Mouse (Mus musculus) liver, embryonic 14.5 days (tissue): ENCODE measurements around the gene Pdk2. TPM values are rescaled to one million over a fixed set of nuclear protein-coding genes. Genes with fewer than 3 reads are reported as not detected.

Experiments used
- ATAC-seq: fragments of 200-750 bp; cut with Nextera tagmentation; 2 replicates; pipeline ENCODE4 v1.8.0; 2017; ENCODE audit warnings: moderate number of reproducible peaks, mild to moderate bottlenecking, moderate library complexity; ENCODE audit not compliant: insufficient read depth
- DNase-seq, 3 experiments: peaks; one replicate each; pipeline ENCODE4 v3.0.0-alpha.2; 2012 to 2013; ENCODE audit warnings: low read depth in 3 of 3, low spot score in 3 of 3
- H3K27ac ChIP-seq: fragments of 300-500 bp; sonication (generic); 2 replicates; pipeline ENCODE4 v1.5.1; 2014; ENCODE audit warnings: moderate library complexity, mild to moderate bottlenecking, control low read depth, inconsistent platforms
- H3K27me3 ChIP-seq: fragments of 300-500 bp; sonication (generic); 2 replicates; pipeline ENCODE4 v1.6.1; 2014; ENCODE audit warnings: mild to moderate bottlenecking, low read length, moderate library complexity; ENCODE audit not compliant: control insufficient read depth, insufficient read depth
- H3K36me3 ChIP-seq: fragments of 300-500 bp; sonication (generic); replicated peaks from 2 replicates; pipeline ENCODE4 v1.6.1; 2014; ENCODE audit warnings: low read depth; ENCODE audit not compliant: control insufficient read depth, insufficient read depth
- H3K4me1 ChIP-seq, 2 experiments: fragments of 200-500 bp in 1 of 2; fragments of 300-500 bp in 1 of 2; sonication (generic) in 1 of 2; replicated peaks; 2 replicates each; pipeline ENCODE4 v1.6.1; 2012 to 2014; ENCODE audit warnings: antibody characterized with exemption in 1 of 2, inconsistent platforms in 1 of 2, low read length in 1 of 2; ENCODE audit not compliant: control insufficient read depth in 2 of 2, insufficient read depth in 2 of 2
- H3K4me2 ChIP-seq: fragments of 300-500 bp; sonication (generic); 2 replicates; pipeline ENCODE4 v1.6.1; 2014; ENCODE audit warnings: low read depth, mild to moderate bottlenecking, control low read depth, moderate library complexity
- H3K4me3 ChIP-seq, 2 experiments: fragments of 200-500 bp in 1 of 2; fragments of 300-500 bp in 1 of 2; sonication (generic) in 1 of 2; 2 replicates each; pipeline ENCODE4 v1.5.1; 2012 to 2014; ENCODE audit warnings: low read depth in 2 of 2, low read length in 2 of 2, mild to moderate bottlenecking in 2 of 2, control low read depth in 1 of 2, inconsistent platforms in 1 of 2, moderate library complexity in 1 of 2; ENCODE audit not compliant: insufficient read depth in 1 of 2
- H3K9ac ChIP-seq: fragments of 300-500 bp; sonication (generic); replicated peaks from 2 replicates; pipeline ENCODE4 v1.6.1; 2014; ENCODE audit warnings: mild to moderate bottlenecking, control low read depth, moderate library complexity
- H3K9me3 ChIP-seq: fragments of 300-500 bp; sonication (generic); 2 replicates; pipeline ENCODE4 v1.6.1; 2016; ENCODE audit warnings: low read length, mixed read lengths; ENCODE audit not compliant: control insufficient read depth
- CTCF ChIP-seq: IDR thresholded peaks from 2 replicates; pipeline ENCODE4 v1.5.1; 2016; ENCODE audit warnings: antibody characterized with exemption, low read depth, control low read depth
- EP300 ChIP-seq: IDR thresholded peaks from 2 replicates; pipeline ENCODE4 v1.6.1; 2016; ENCODE audit warnings: antibody characterized with exemption, low read depth
- WGBS: fragments of 180-500 bp; shearing (Covaris S2); extraction: QIAGEN DNeasy Blood & Tissue Kit; methylation state at CpG from one replicate; pipeline ENCODE4 v1.1.7; 2014; ENCODE audit not compliant: insufficient replicate concordance; 5-methylcytosine and 5-hydroxymethylcytosine counted together
- polyA plus RNA-seq, 2 experiments: library from polyadenylated mRNA; depleted of rRNA in 1 of 2; stranded (reverse) in 1 of 2; unstranded in 1 of 2; fragments of >200 nt; fragmentation: Nextera tagmentation in 1 of 2; extraction: Ambion mirVana in 1 of 2; gene quantifications; 2 replicates each; pipeline versions ENCODE4 v1.2.1 to v1.2.3; 2012 to 2014

The Pdk2 gene
- polyA plus RNA-seq, 2 experiments = 3.5 to 7.0 TPM

DNA sequence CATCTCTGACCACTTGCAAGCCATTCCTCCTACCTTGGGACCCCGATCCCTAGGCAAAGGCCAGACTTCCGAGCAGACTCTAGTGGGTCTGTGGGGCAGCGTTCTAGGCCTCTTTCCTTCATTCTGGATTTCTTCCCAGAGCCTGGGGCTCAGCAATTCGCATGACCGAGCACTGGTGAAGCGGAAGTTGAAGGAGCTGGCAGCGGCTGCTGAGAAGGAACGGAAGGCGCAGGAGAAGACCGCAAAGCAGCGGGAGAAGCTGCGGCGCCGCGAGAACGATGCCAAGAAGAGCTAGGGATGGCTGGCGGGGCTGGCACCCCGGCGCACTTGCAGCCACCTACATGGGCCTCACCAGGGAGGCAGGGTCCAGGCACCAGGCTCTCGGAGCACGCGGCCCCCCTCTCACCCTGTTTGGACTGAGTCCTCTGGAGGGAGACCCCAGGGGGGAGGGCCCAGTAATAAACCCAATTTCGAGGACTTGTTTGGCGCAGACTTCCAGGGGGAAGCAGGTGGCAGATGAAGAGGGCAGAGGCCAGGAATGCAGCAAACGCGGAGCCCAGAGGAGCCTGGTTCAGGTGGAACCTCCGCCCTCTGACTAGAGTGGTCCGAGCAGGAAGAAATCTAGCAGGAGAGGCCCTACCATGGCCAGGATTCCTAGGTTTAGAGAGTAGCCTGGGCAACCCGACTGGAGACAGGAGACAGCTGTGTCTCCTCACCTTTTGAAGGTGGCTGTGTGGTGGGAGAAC is 16.5 kb downstream of the Pdk2 start:
- H3K4me1 ChIP-seq = no peaks in the 10 kb centered on the region; a peak in 1 of 4 replicates

GRCm38 (mm10) chr11:95023481-95023880 is 17.7 kb downstream of the Pdk2 start:
- TF ChIP-seq CTCF (no peak), EP300 (no peak)
- H3K4me2 ChIP-seq = no peak overlapping the region
- 87% methylated on average over 9 of the region's 9 CpGs for WGBS
- no peak overlapping the region for H3K9ac ChIP-seq
- no peaks in the 10 kb centered on the region for H3K27me3 ChIP-seq
- H3K4me3 ChIP-seq = no peak overlapping the region
- ATAC-seq (no peak), DNase-seq (no peak)
- no peak overlapping the region for H3K27ac ChIP-seq
- peaks cover 65% of the 10 kb centered on the region for H3K36me3 ChIP-seq
- H3K9me3 ChIP-seq = no peaks in the 10 kb centered on the region
- no peaks in the 10 kb centered on the region; a peak in 1 of 4 replicates for H3K4me1 ChIP-seq

More for the DNA sequence above, 16.5 kb downstream of the Pdk2 start:
- Histone ChIP-seq H3K27me3 (no peaks in the 10 kb centered on the region), H3K9me3 (no peaks in the 10 kb centered on the region), H3K9ac (no peak overlapping the region), H3K36me3 (peaks cover 53% of the 10 kb centered on the region), H3K4me3 (no peak overlapping the region), H3K27ac (no peak overlapping the region), H3K4me2 (no peak overlapping the region)
- no peak for TF ChIP-seq CTCF
- TF ChIP-seq EP300 = no peak
- DNase-seq = no peak
- 80% methylated on average over 29 of the region's 29 CpGs for WGBS
- ATAC-seq = no peak

DNA sequence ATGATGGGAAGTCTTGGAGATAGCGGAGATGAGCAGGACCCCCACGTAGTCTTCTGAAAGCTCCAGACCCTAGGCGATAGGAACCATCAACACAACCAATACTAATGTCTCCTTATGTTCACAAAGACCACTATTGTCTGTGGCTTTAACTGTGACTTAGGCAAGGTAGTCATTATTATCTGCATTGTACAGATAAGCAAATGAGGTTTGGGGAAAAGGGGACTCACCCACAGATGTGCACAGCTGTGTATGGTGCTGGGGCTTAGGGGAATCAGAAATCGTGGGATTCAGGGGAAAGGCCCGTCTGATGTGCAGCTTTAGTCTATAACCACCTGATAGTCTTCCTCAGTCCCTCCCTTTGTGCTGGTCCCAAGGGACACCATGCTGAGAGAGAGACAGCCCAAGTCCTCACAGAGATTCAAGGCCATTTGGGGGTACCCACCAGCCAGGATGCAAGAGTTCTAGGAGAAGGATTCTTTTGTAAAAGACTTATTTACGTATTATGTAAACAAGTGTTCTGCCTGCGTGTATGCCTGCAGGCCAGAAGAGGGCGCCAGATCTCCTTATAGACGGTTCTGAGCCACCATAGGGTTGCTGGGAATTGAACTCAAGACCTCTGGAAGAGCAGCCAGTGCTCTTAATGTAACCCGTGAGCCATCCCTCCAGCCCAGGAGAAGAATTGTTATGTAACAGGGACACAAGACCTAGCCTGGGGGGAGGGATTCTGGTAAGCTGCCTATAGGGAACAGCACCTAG is 18.7 kb downstream of the Pdk2 start:
- Histone ChIP-seq H3K4me1 (no peaks in the 10 kb centered on the region; a peak in 1 of 4 replicates), H3K4me2 (no peak overlapping the region), H3K9ac (no peak overlapping the region), H3K27ac (no peak overlapping the region), H3K4me3 (no peak overlapping the region), H3K36me3 (peaks cover 68% of the 10 kb centered on the region), H3K9me3 (no peaks in the 10 kb centered on the region), H3K27me3 (no peaks in the 10 kb centered on the region)
- DNase-seq = no peak
- ATAC-seq = no peak
- TF ChIP-seq EP300 (no peak), CTCF (peak; percentile 79)
- 62% methylated on average over 10 of the region's 10 CpGs for whole genome bisulfite sequencing

DNA sequence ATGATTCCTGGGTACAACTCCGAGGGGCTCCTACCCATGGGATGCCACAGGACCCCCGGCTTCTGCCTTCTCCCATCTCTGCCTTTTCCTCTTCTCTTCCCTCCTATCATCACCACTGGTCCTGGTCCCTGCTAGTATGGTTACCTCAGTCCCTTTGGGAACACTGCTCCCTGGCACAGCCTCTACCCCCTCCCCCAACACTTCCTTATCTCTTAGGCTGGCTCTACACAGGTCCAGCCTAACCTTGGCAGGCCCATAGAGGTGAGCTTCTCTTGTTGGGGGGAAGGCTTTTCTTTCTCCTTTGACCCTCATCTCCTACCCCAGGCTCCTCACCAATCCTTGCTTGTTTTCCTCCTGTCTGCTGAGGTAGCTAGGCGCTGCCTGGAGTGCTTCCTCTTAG is 25.7 kb downstream of the Pdk2 start:
- 64% methylated on average over 3 of the region's 3 CpGs for WGBS
- H3K9ac ChIP-seq = peak overlapping the region; percentile 14; the same call in 1 of the 2 replicates
- H3K9me3 ChIP-seq = no peaks in the 10 kb centered on the region
- TF ChIP-seq CTCF = no peak
- no peak for TF ChIP-seq EP300
- H3K27ac ChIP-seq = no peak overlapping the region
- ATAC-seq = no peak
- no peak for DNase-seq
- H3K4me2 ChIP-seq = peak overlapping the region; percentile 23; the same call in 1 of the 2 replicates
- peaks cover 29 to 46% of the 10 kb centered on the region in 2 experiments for H3K4me1 ChIP-seq
- H3K27me3 ChIP-seq = peaks cover under 1% of the 10 kb centered on the region; the same call in 1 of the 2 replicates
- H3K4me3 ChIP-seq = no peak overlapping the region
- peaks cover 61% of the 10 kb centered on the region for H3K36me3 ChIP-seq

DNA sequence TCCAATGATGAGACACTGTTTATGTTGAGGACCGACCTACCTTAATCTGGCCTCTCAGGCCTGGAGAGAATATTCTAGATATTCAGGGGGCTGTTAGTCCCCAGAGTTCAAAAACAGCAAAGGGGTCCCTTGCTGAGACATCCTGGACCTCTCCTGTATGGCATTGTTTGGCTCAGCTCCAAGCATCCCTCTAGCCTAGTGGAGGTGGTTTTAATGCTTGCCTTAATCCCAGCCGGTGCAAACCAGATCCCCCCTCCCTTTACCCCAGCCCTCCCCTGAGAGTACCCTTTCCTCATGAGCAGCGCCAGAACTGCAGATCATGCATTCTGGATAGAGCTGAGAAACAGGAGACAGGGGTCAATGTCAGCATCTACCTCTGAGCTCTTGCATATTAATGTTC is 28.7 kb downstream of the Pdk2 start:
- no peak for DNase-seq
- H3K27me3 ChIP-seq = peaks cover 3% of the 10 kb centered on the region; the same call in 1 of the 2 replicates
- no peaks in the 10 kb centered on the region for H3K9me3 ChIP-seq
- H3K4me3 ChIP-seq = peak overlapping the region; percentile 75 to 95
- peak overlapping the region; percentile 80 for H3K9ac ChIP-seq
- TF ChIP-seq EP300 (no peak), CTCF (no peak)
- H3K36me3 ChIP-seq = peaks cover 39% of the 10 kb centered on the region
- WGBS = 22% methylated on average over 3 of the region's 3 CpGs
- peaks cover 44 to 60% of the 10 kb centered on the region in 2 experiments for H3K4me1 ChIP-seq
- ATAC-seq = no peak
- H3K27ac ChIP-seq = peak overlapping the region; percentile 99
- H3K4me2 ChIP-seq = peak overlapping the region; percentile 97
